Mouse (Mus musculus): ENCODE data around the gene Zcchc24. TPM values are rescaled to one million over a fixed set of nuclear protein-coding genes. Genes with fewer than 3 reads are reported as not detected.

Zcchc24 gene
- polyA plus RNA-seq, 1 experiment from 2014 or later = 24.0 TPM

DNA sequence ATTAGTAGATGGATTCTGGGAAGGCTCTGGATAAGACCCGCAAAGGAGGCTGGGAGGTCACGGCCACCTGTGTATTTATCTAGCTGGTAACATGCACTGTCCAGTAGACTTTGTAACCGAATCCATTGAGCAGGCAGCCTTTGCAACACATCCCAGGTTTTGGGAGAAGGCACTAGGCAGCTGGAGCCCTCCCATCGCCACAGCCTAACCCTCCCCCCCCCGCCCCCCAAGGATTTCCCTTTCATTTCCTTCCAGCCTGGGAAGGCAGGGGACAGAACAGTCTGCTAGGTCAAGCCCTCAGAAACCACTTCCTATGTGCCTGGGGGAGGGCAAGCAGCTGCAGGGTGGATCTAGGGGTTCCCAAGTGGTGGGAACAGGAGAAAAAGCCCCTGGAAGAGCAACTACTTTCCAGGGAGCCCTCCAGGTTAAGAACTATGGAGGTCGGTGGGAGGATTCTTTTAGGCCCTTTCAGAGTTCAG lies 1.1 kb downstream of the Zcchc24 start:
- Histone ChIP-seq H3K4me1 (ENCODE audit: control insufficient read depth, insufficient read depth, low read length) (peaks cover 24% of the 10 kb centered on the region), H3K9ac (ENCODE audit: low read depth, low read length) (peak overlapping the region; percentile 73)
- no peak for ATAC-seq (ENCODE audit: low FRiP score, low TSS enrichment)

DNA sequence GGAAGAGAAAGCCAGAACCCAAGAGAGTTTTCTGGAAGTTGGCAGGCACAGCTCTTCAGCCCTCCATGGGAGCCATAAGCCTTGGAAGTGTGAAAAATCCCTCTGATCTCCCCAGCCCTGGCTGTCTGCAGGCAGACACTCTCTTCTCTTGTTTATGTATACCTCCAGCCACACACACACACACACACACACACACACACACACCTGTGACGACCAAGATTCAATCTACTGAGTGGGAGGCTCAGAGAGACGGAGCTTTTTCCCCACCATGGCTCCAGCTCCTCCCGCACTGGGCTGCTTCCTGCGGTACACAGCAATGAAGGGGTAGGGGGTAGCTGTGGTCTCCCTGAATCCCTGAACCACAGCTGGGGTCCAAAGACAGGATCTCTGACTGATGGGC lies 2.4 kb downstream of the Zcchc24 start:
- Histone ChIP-seq H3K4me3 (ENCODE audit: low read length) (peak overlapping the region; percentile 77; the same call in 1 of the 2 replicates), H3K27ac (ENCODE audit: low read depth, low read length) (no peak overlapping the region), H3K4me1 (ENCODE audit: control insufficient read depth, insufficient read depth, low read length) (peaks cover 27% of the 10 kb centered on the region), H3K4me2 (replicated peaks; ENCODE audit: low read depth, low read length) (peak overlapping the region; percentile 73), H3K9me3 (ENCODE audit: control insufficient read depth, low read length) (no peaks in the 10 kb centered on the region), H3K27me3 (ENCODE audit: control insufficient read depth, insufficient read depth, low read length) (no peaks in the 10 kb centered on the region), H3K36me3 (ENCODE audit: control insufficient read depth, insufficient read depth, low read length) (no peaks in the 10 kb centered on the region), H3K9ac (ENCODE audit: low read depth, low read length) (peak overlapping the region; percentile 20; the same call in 1 of the 2 replicates)
- no peak for ATAC-seq (ENCODE audit: low FRiP score, low TSS enrichment)
- 27% methylated on average over 4 of the region's 4 CpGs for WGBS

More for the DNA sequence above, 1.1 kb downstream of the Zcchc24 start:
- Histone ChIP-seq H3K4me2 (replicated peaks; ENCODE audit: low read depth, low read length) (peak overlapping the region; percentile 73), H3K27ac (ENCODE audit: low read depth, low read length) (peak overlapping the region; percentile 88; the same call in 1 of the 2 replicates), H3K9me3 (ENCODE audit: control insufficient read depth, low read length) (no peaks in the 10 kb centered on the region), H3K4me3 (ENCODE audit: low read length) (peak overlapping the region; percentile 77), H3K36me3 (ENCODE audit: control insufficient read depth, insufficient read depth, low read length) (no peaks in the 10 kb centered on the region), H3K27me3 (ENCODE audit: control insufficient read depth, insufficient read depth, low read length) (no peaks in the 10 kb centered on the region)
- WGBS = 6% methylated on average over 6 of the region's 6 CpGs

GRCm38 (mm10) chr14:25765921-25766320 lies 2.9 kb downstream of the Zcchc24 start:
- Histone ChIP-seq H3K27ac (ENCODE audit: low read depth, low read length) (no peak overlapping the region), H3K4me3 (ENCODE audit: low read length) (peak overlapping the region; percentile 77; the same call in 1 of the 2 replicates), H3K9ac (ENCODE audit: low read depth, low read length) (0 out of 2 replicates have a peak overlapping the region, but pooled peaks have one; percentile 20), H3K27me3 (ENCODE audit: control insufficient read depth, insufficient read depth, low read length) (no peaks in the 10 kb centered on the region), H3K4me2 (replicated peaks; ENCODE audit: low read depth, low read length) (peak overlapping the region; percentile 73), H3K4me1 (ENCODE audit: control insufficient read depth, insufficient read depth, low read length) (peaks cover 27% of the 10 kb centered on the region), H3K9me3 (ENCODE audit: control insufficient read depth, low read length) (no peaks in the 10 kb centered on the region), H3K36me3 (ENCODE audit: control insufficient read depth, insufficient read depth, low read length) (no peaks in the 10 kb centered on the region)
- no peak for ATAC-seq (ENCODE audit: low FRiP score, low TSS enrichment)
- WGBS = 22% methylated on average over 8 of the region's 8 CpGs

- Histone ChIP-seq H3K4me3 (ENCODE audit: low read length) (no peak overlapping the region), H3K27ac (ENCODE audit: low read depth, low read length) (no peak overlapping the region), H3K9me3 (ENCODE audit: control insufficient read depth, low read length) (no peaks in the 10 kb centered on the region), H3K4me2 (replicated peaks; ENCODE audit: low read depth, low read length) (no peak overlapping the region), H3K9ac (ENCODE audit: low read depth, low read length) (no peak overlapping the region), H3K36me3 (ENCODE audit: control insufficient read depth, insufficient read depth, low read length) (no peaks in the 10 kb centered on the region), H3K4me1 (ENCODE audit: control insufficient read depth, insufficient read depth, low read length) (peaks cover 32% of the 10 kb centered on the region), H3K27me3 (ENCODE audit: control insufficient read depth, insufficient read depth, low read length) (no peaks in the 10 kb centered on the region)
- no peak for ATAC-seq (ENCODE audit: low FRiP score, low TSS enrichment)
- WGBS = 74% methylated on average over 12 of the region's 12 CpGs
Observed at GRCm38 (mm10) chr14:25765146-25765545, 3.7 kb downstream of the Zcchc24 start.

GRCm38 (mm10) chr14:25761184-25761583 lies 7.7 kb downstream of the Zcchc24 start:
- H3K36me3 ChIP-seq (ENCODE audit: control insufficient read depth, insufficient read depth, low read length) = 0 out of 2 replicates have a peak, but pooled peaks cover 4% of the 10 kb centered on the region
- H3K27me3 ChIP-seq (ENCODE audit: control insufficient read depth, insufficient read depth, low read length) = no peaks in the 10 kb centered on the region
- peaks cover 31% of the 10 kb centered on the region for H3K4me1 ChIP-seq (ENCODE audit: control insufficient read depth, insufficient read depth, low read length)
- no peak for ATAC-seq (ENCODE audit: low FRiP score, low TSS enrichment)
- no peak overlapping the region for H3K4me3 ChIP-seq (ENCODE audit: low read length)
- no peak overlapping the region for H3K4me2 ChIP-seq (replicated peaks; ENCODE audit: low read depth, low read length)
- H3K27ac ChIP-seq (ENCODE audit: low read depth, low read length) = no peak overlapping the region
- 73% methylated on average over 5 of the region's 5 CpGs for WGBS
- no peaks in the 10 kb centered on the region for H3K9me3 ChIP-seq (ENCODE audit: control insufficient read depth, low read length)
- H3K9ac ChIP-seq (ENCODE audit: low read depth, low read length) = no peak overlapping the region

DNA sequence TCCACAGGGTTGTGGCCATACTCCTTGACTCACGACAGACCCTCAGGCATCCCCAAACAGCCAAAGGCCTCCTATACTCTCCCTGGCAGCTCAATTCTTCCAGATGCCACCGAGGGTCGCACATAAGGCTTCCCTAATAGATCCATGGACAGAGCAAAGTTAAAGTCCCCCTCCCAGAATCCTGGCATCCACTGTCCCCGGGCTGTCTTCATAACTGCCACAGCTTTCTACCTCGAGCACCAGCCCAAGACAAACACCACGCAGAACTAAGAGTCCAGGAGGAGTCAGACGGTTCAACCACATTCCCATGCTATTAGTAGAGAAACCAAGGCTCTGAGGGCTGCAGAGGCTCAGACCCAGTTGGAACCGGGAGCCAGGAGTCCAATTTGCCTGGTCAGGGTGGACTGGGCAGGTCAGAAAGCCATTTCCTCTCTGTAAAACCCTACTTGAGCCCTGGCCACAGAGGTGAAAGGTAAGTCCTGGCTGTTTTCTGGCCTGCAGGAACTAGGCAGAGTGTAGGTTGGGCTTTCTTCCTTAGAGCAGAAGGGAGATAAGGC lies 8.8 kb downstream of the Zcchc24 start:
- Histone ChIP-seq H3K9me3 (ENCODE audit: control insufficient read depth, low read length) (no peaks in the 10 kb centered on the region), H3K36me3 (ENCODE audit: control insufficient read depth, insufficient read depth, low read length) (peaks cover 6% of the 10 kb centered on the region; the same call in 1 of the 2 replicates), H3K4me1 (ENCODE audit: control insufficient read depth, insufficient read depth, low read length) (peaks cover 25% of the 10 kb centered on the region), H3K9ac (ENCODE audit: low read depth, low read length) (no peak overlapping the region; the same call in 1 of the 2 replicates), H3K27me3 (ENCODE audit: control insufficient read depth, insufficient read depth, low read length) (no peaks in the 10 kb centered on the region), H3K4me2 (replicated peaks; ENCODE audit: low read depth, low read length) (no peak overlapping the region), H3K4me3 (ENCODE audit: low read length) (no peak overlapping the region), H3K27ac (ENCODE audit: low read depth, low read length) (peak overlapping the region; percentile 59; the same call in 1 of the 2 replicates)
- 50% methylated on average over 8 of the region's 8 CpGs for WGBS
- no peak for ATAC-seq (ENCODE audit: low FRiP score, low TSS enrichment)

- no peak overlapping the region for H3K9ac ChIP-seq (ENCODE audit: low read depth, low read length)
- H3K9me3 ChIP-seq (ENCODE audit: control insufficient read depth, low read length) = no peaks in the 10 kb centered on the region
- H3K4me1 ChIP-seq (ENCODE audit: control insufficient read depth, insufficient read depth, low read length) = peaks cover 25% of the 10 kb centered on the region
- H3K27me3 ChIP-seq (ENCODE audit: control insufficient read depth, insufficient read depth, low read length) = no peaks in the 10 kb centered on the region
- H3K4me2 ChIP-seq (replicated peaks; ENCODE audit: low read depth, low read length) = no peak overlapping the region
- H3K36me3 ChIP-seq (ENCODE audit: control insufficient read depth, insufficient read depth, low read length) = peaks cover 6% of the 10 kb centered on the region; the same call in 1 of the 2 replicates
- 27% methylated on average over 7 of the region's 7 CpGs for WGBS
- no peak for ATAC-seq (ENCODE audit: low FRiP score, low TSS enrichment)
- no peak overlapping the region; the same call in 1 of the 2 replicates for H3K27ac ChIP-seq (ENCODE audit: low read depth, low read length)
- no peak overlapping the region for H3K4me3 ChIP-seq (ENCODE audit: low read length)
Observed at GRCm38 (mm10) chr14:25759551-25759950, 9.3 kb downstream of the Zcchc24 start.

DNA sequence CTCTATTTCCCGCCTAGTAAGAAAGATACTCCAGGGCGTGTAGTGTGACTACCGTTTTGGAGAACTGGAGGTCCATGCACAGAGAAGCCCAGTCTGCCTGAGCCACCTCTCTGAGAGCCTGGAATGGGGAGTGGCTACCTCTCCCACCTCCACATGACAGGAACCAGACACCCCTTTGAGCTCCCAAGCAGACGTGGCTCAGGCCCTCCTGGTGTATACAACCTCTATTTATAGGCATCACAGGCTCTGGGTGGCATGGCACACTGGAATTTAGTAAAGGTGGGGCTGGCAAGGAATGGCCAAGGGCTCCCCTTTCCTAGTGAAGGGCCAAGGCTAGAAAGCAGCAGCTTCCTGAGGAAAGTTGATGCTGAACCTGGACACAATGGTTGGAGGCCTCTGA lies 10.9 kb downstream of the Zcchc24 start:
- 69% methylated on average over 4 of the region's 4 CpGs for WGBS
- no peaks in the 10 kb centered on the region for H3K27me3 ChIP-seq (ENCODE audit: control insufficient read depth, insufficient read depth, low read length)
- ATAC-seq (ENCODE audit: low FRiP score, low TSS enrichment) = no peak
- no peak overlapping the region for H3K9ac ChIP-seq (ENCODE audit: low read depth, low read length)
- peaks cover 25% of the 10 kb centered on the region for H3K4me1 ChIP-seq (ENCODE audit: control insufficient read depth, insufficient read depth, low read length)
- H3K4me2 ChIP-seq (replicated peaks; ENCODE audit: low read depth, low read length) = no peak overlapping the region
- no peak overlapping the region for H3K4me3 ChIP-seq (ENCODE audit: low read length)
- H3K9me3 ChIP-seq (ENCODE audit: control insufficient read depth, low read length) = no peaks in the 10 kb centered on the region
- no peak overlapping the region for H3K27ac ChIP-seq (ENCODE audit: low read depth, low read length)
- H3K36me3 ChIP-seq (ENCODE audit: control insufficient read depth, insufficient read depth, low read length) = peaks cover 6% of the 10 kb centered on the region; the same call in 1 of the 2 replicates

- peaks cover 6% of the 10 kb centered on the region; the same call in 1 of the 2 replicates for H3K36me3 ChIP-seq (ENCODE audit: control insufficient read depth, insufficient read depth, low read length)
- H3K4me3 ChIP-seq (ENCODE audit: low read length) = no peak overlapping the region
- 71% methylated on average over 7 of the region's 7 CpGs for WGBS
- H3K9ac ChIP-seq (ENCODE audit: low read depth, low read length) = no peak overlapping the region
- no peaks in the 10 kb centered on the region for H3K27me3 ChIP-seq (ENCODE audit: control insufficient read depth, insufficient read depth, low read length)
- H3K9me3 ChIP-seq (ENCODE audit: control insufficient read depth, low read length) = no peaks in the 10 kb centered on the region
- no peak for ATAC-seq (ENCODE audit: low FRiP score, low TSS enrichment)
- H3K27ac ChIP-seq (ENCODE audit: low read depth, low read length) = no peak overlapping the region
- peaks cover 23% of the 10 kb centered on the region for H3K4me1 ChIP-seq (ENCODE audit: control insufficient read depth, insufficient read depth, low read length)
- no peak overlapping the region for H3K4me2 ChIP-seq (replicated peaks; ENCODE audit: low read depth, low read length)
Observed at GRCm38 (mm10) chr14:25756385-25756990, 12.4 kb downstream of the Zcchc24 start.
